Mouse (Mus musculus): Measurements from ENCODE around the gene Cdk6. TPM values are rescaled to one million over a fixed set of nuclear protein-coding genes. Genes with fewer than 3 reads are reported as not detected.

Cdk6 gene
- total RNA-seq, 1 experiment, result 34.1 TPM

GRCm38 (mm10) chr5:3376167-3376566 lies 34.9 kb downstream of the Cdk6 start:
- H3K27ac ChIP-seq (ENCODE audit: insufficient read depth, low read depth, low read length, poor library complexity, severe bottlenecking), result no peak overlapping the region
- in situ Hi-C loops (cut with MboI; ENCODE audit: low sequenced_read_pairs in 2 of 2, unreplicated experiment in 2 of 2), result no loop called here
- TF ChIP-seq ZC3H11A (IDR thresholded peaks at IDR 0.05; ENCODE audit: borderline replicate concordance, low read depth, low read length) (no peak), MAFK (IDR thresholded peaks at IDR 0.05; ENCODE audit: insufficient read depth, low read depth, low read length) (no peak), CHD2 (IDR thresholded peaks at IDR 0.05; ENCODE audit: low read depth, low read length) (no peak), HCFC1 (IDR thresholded peaks at IDR 0.05; ENCODE audit: borderline replicate concordance, insufficient read depth, low read length) (no peak), ZNF384 (IDR thresholded peaks at IDR 0.05; ENCODE audit: low read depth, low read length) (no peak)
- H3K9ac ChIP-seq (ENCODE audit: insufficient read depth, low read depth, low read length, poor library complexity, severe bottlenecking), result no peak overlapping the region
- no peak for DNase-seq (ENCODE audit: low read depth, low spot score)
- H3K9me3 ChIP-seq (ENCODE audit: control insufficient read depth, insufficient read depth, low read depth, low read length), result no peaks in the 10 kb centered on the region
- no peak overlapping the region for H3K4me3 ChIP-seq (ENCODE audit: insufficient read depth in 1 of 2, low read depth in 1 of 2, low read length in 2 of 2, poor library complexity in 1 of 2, severe bottlenecking in 1 of 2)
- H3K4me1 ChIP-seq (ENCODE audit: control insufficient read depth in 2 of 2, insufficient read depth in 2 of 2, low read length in 2 of 2, poor library complexity in 1 of 2), result peaks cover 0 to 2% of the 10 kb centered on the region in 2 experiments; a peak in 1 of 4 replicates
- H3K36me3 ChIP-seq (ENCODE audit: control insufficient read depth, insufficient read depth, low read length, poor library complexity, severe bottlenecking), result no peaks in the 10 kb centered on the region

DNA sequence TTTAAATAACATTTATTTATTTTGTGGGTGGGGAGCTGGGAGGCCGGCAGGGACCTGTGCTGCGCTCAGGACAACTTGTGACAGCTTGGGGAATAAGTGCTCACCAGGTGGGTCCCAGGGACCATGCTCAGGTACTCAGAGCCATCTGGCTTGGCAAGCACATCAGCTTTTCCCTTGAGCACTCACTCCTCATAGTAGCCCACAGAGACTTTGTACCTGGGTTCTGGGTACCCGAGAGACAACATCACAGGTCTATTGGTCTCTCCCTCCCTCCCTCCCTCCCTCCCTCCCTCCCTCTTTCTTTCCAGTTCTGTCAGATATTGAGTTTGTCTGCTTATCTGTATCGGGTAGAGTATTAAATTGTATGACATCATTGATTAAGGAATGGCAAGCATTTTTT lies 38.0 kb downstream of the Cdk6 start:
- Histone ChIP-seq H3K36me3 (ENCODE audit: control insufficient read depth, insufficient read depth, low read length, poor library complexity, severe bottlenecking) (no peaks in the 10 kb centered on the region), H3K4me1 (ENCODE audit: control insufficient read depth in 2 of 2, insufficient read depth in 2 of 2, low read length in 2 of 2, poor library complexity in 1 of 2) (peaks cover 0 to 10% of the 10 kb centered on the region in 2 experiments; a peak in 1 of 4 replicates), H3K9ac (ENCODE audit: insufficient read depth, low read depth, low read length, poor library complexity, severe bottlenecking) (no peak overlapping the region), H3K9me3 (ENCODE audit: control insufficient read depth, insufficient read depth, low read depth, low read length) (no peaks in the 10 kb centered on the region), H3K4me3 (ENCODE audit: insufficient read depth in 1 of 2, low read depth in 1 of 2, low read length in 2 of 2, poor library complexity in 1 of 2, severe bottlenecking in 1 of 2) (no peak overlapping the region), H3K27ac (ENCODE audit: insufficient read depth, low read depth, low read length, poor library complexity, severe bottlenecking) (no peak overlapping the region)
- TF ChIP-seq MAFK (IDR thresholded peaks at IDR 0.05; ENCODE audit: insufficient read depth, low read depth, low read length) (no peak), HCFC1 (IDR thresholded peaks at IDR 0.05; ENCODE audit: borderline replicate concordance, insufficient read depth, low read length) (no peak), ZNF384 (IDR thresholded peaks at IDR 0.05; ENCODE audit: low read depth, low read length) (no peak), CHD2 (IDR thresholded peaks at IDR 0.05; ENCODE audit: low read depth, low read length) (no peak), ZC3H11A (IDR thresholded peaks at IDR 0.05; ENCODE audit: borderline replicate concordance, low read depth, low read length) (no peak)
- in situ Hi-C loops (cut with MboI; ENCODE audit: low sequenced_read_pairs in 2 of 2, unreplicated experiment in 2 of 2), result no loop called here
- DNase-seq (ENCODE audit: low read depth, low spot score), result no peak

DNA sequence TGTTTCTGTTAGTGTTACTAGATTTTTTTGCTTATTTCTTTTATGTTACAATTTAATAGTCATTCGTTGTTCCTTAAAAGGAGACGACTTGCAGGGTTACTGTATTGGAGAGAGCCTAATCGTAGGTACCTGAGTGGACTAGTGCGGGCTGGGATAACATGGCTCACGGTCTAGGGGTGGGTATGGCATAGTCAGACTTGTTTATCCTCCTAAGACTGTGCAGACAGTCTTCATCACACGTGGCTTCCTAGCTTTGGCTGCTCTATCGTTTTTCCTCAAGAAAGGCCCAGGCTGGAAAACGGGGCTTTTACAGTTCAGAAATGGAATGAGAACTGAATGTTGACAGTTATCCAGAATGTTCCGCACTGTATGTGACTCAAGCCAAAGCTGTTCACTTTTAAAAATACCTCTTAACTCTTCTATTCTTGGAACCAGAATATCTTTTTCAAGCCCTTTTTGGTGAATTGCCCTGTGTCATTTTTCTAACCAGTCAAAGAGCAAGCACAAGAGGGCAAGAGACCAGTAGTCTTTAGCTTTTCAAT lies 39.5 kb downstream of the Cdk6 start:
- H3K4me1 ChIP-seq (ENCODE audit: control insufficient read depth in 2 of 2, insufficient read depth in 2 of 2, low read length in 2 of 2, poor library complexity in 1 of 2), result peaks cover 2 to 13% of the 10 kb centered on the region in 2 experiments; a peak in 2 of 4 replicates
- H3K36me3 ChIP-seq (ENCODE audit: control insufficient read depth, insufficient read depth, low read length, poor library complexity, severe bottlenecking), result no peaks in the 10 kb centered on the region
- no peak overlapping the region for H3K4me3 ChIP-seq (ENCODE audit: insufficient read depth in 1 of 2, low read depth in 1 of 2, low read length in 2 of 2, poor library complexity in 1 of 2, severe bottlenecking in 1 of 2)
- no peak for DNase-seq (ENCODE audit: low read depth, low spot score)
- TF ChIP-seq ZC3H11A (IDR thresholded peaks at IDR 0.05; ENCODE audit: borderline replicate concordance, low read depth, low read length), result no peak
- TF ChIP-seq ZNF384 (IDR thresholded peaks at IDR 0.05; ENCODE audit: low read depth, low read length), result no peak
- no peak for TF ChIP-seq MAFK (IDR thresholded peaks at IDR 0.05; ENCODE audit: insufficient read depth, low read depth, low read length)
- TF ChIP-seq HCFC1 (IDR thresholded peaks at IDR 0.05; ENCODE audit: borderline replicate concordance, insufficient read depth, low read length), result no peak
- TF ChIP-seq CHD2 (IDR thresholded peaks at IDR 0.05; ENCODE audit: low read depth, low read length), result no peak
- in situ Hi-C loops (cut with MboI; ENCODE audit: low sequenced_read_pairs in 2 of 2, unreplicated experiment in 2 of 2), result no loop called here
- H3K27ac ChIP-seq (ENCODE audit: insufficient read depth, low read depth, low read length, poor library complexity, severe bottlenecking), result no peak overlapping the region
- no peak overlapping the region for H3K9ac ChIP-seq (ENCODE audit: insufficient read depth, low read depth, low read length, poor library complexity, severe bottlenecking)
- H3K9me3 ChIP-seq (ENCODE audit: control insufficient read depth, insufficient read depth, low read depth, low read length), result no peaks in the 10 kb centered on the region

GRCm38 (mm10) chr5:3381795-3382194 lies 40.5 kb downstream of the Cdk6 start:
- Histone ChIP-seq H3K27ac (ENCODE audit: insufficient read depth, low read depth, low read length, poor library complexity, severe bottlenecking) (no peak overlapping the region), H3K36me3 (ENCODE audit: control insufficient read depth, insufficient read depth, low read length, poor library complexity, severe bottlenecking) (no peaks in the 10 kb centered on the region), H3K9me3 (ENCODE audit: control insufficient read depth, insufficient read depth, low read depth, low read length) (no peaks in the 10 kb centered on the region), H3K9ac (ENCODE audit: insufficient read depth, low read depth, low read length, poor library complexity, severe bottlenecking) (no peak overlapping the region), H3K4me1 (ENCODE audit: control insufficient read depth in 2 of 2, insufficient read depth in 2 of 2, low read length in 2 of 2, poor library complexity in 1 of 2) (peaks cover 2 to 12% of the 10 kb centered on the region in 2 experiments; a peak in 2 of 4 replicates), H3K4me3 (ENCODE audit: insufficient read depth in 1 of 2, low read depth in 1 of 2, low read length in 2 of 2, poor library complexity in 1 of 2, severe bottlenecking in 1 of 2) (no peak overlapping the region)
- TF ChIP-seq CHD2 (IDR thresholded peaks at IDR 0.05; ENCODE audit: low read depth, low read length), result no peak
- no peak for TF ChIP-seq ZC3H11A (IDR thresholded peaks at IDR 0.05; ENCODE audit: borderline replicate concordance, low read depth, low read length)
- no peak for TF ChIP-seq ZNF384 (IDR thresholded peaks at IDR 0.05; ENCODE audit: low read depth, low read length)
- TF ChIP-seq HCFC1 (IDR thresholded peaks at IDR 0.05; ENCODE audit: borderline replicate concordance, insufficient read depth, low read length), result no peak
- no peak for TF ChIP-seq MAFK (IDR thresholded peaks at IDR 0.05; ENCODE audit: insufficient read depth, low read depth, low read length)
- DNase-seq (ENCODE audit: low read depth, low spot score), result no peak
- in situ Hi-C loops (cut with MboI; ENCODE audit: low sequenced_read_pairs in 2 of 2, unreplicated experiment in 2 of 2), result no loop called here
